Mouse (Mus musculus): ENCODE data around the gene Marcks. TPM values are rescaled to one million over a fixed set of nuclear protein-coding genes. Genes with fewer than 3 reads are reported as not detected.
"Not testable (repeated sequence)": the region's sequence is repeated elsewhere in the genome, so short reads cannot be mapped to it uniquely, and the experiment has no call there.

Gene Marcks
- polyA plus RNA-seq, 1 experiment from 2014 or later = 148 TPM

DNA sequence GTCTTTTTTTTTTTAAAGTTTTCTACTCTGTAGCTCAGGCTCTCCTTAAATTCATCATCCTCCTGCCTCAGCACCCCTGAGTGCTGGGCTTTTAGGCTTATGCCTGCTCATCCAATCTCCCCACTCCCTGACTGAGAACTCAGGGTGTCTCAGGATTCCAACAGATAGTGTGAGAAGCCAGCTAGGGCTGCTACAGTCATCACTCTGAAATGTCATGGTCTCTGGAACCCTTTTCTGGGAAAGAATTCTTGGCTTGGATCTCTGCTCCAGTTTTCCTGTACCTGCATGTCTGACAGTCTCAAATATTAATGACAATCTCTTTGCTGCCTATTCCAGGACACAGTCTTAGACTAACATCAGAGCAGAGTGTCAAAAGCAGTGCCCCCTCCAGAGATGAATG is 45.4 kb downstream of the Marcks start:
- no peak overlapping the region for H3K4me2 ChIP-seq
- no peak for ATAC-seq (ENCODE audit: insufficient number of reproducible peaks, low FRiP score, low TSS enrichment, low read depth)
- no peak overlapping the region for H3K27ac ChIP-seq
- H3K4me3 ChIP-seq = no peak overlapping the region
- H3K4me1 ChIP-seq = no peaks in the 10 kb centered on the region
- no peaks in the 10 kb centered on the region for H3K9me3 ChIP-seq
- no peaks in the 10 kb centered on the region for H3K27me3 ChIP-seq
- no peaks in the 10 kb centered on the region for H3K36me3 ChIP-seq
- H3K9ac ChIP-seq = no peak overlapping the region

DNA sequence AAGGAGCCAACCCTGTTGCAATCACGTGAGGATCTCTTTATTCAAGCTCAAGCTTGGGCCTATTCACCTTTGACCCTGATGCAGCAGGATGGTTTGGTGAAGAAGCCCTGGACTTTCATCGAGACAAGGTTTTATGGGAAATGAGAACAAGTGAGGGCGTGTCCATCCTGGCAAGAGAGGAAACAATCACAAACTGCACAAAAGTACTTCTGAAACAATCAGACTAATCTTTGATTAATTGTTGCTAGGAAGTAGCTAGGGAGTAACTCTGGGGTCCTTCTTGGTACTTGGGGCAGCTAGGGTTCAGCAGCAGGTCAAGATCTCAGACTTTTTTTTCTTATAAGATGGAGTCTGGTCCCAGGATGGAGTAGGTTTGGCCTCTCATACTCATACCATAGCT is 48.3 kb downstream of the Marcks start:
- Histone ChIP-seq H3K4me1 (no peaks in the 10 kb centered on the region), H3K9me3 (no peaks in the 10 kb centered on the region), H3K4me2 (no peak overlapping the region), H3K27ac (no peak overlapping the region), H3K27me3 (no peaks in the 10 kb centered on the region), H3K36me3 (no peaks in the 10 kb centered on the region), H3K9ac (no peak overlapping the region), H3K4me3 (no peak overlapping the region)
- ATAC-seq (ENCODE audit: insufficient number of reproducible peaks, low FRiP score, low TSS enrichment, low read depth) = no peak
- 80% methylated on average over 3 of the region's 3 CpGs for WGBS

- H3K36me3 ChIP-seq; H3K4me3 ChIP-seq; ATAC-seq (ENCODE audit: insufficient number of reproducible peaks, low FRiP score, low TSS enrichment, low read depth); H3K9ac ChIP-seq; H3K9me3 ChIP-seq; H3K4me1 ChIP-seq; H3K4me2 ChIP-seq; H3K27me3 ChIP-seq; H3K27ac ChIP-seq: not testable (repeated sequence)
- 82% methylated on average over 2 of the region's 2 CpGs for WGBS
Observed at GRCm38 (mm10) chr10:37084071-37084470, 54.6 kb downstream of the Marcks start.

Other genes starting within 250 kb of the Marcks start
- 186 and 223 TPM in 2 replicates for gene Hdac2, start 164.4 kb downstream of the Marcks start, polyA plus RNA-seq (2015; fragmentation: Nextera tagmentation; extraction: Ambion mirVana)

All from limb, embryonic 15.5 days (tissue).